Mouse (Mus musculus): ENCODE measurements around the gene Mus81.

GRCm38 (mm10) chr19:5483386-5484359 is 4.5 kb downstream of the Mus81 start:
- no peak for TF ChIP-seq EP300 (IDR thresholded peaks at IDR 0.05; ENCODE audit: low read depth)
- TF ChIP-seq CTCF (IDR thresholded peaks at IDR 0.05; ENCODE audit: low read depth): no peak

Measured in liver, embryonic 14.5 days (tissue).